Mouse (Mus musculus) lung, postnatal 0 days (tissue): ENCODE measurements around the gene P2rx1. TPM values are rescaled to one million over a fixed set of nuclear protein-coding genes. Genes with fewer than 3 reads are reported as not detected.

Experiments
- ATAC-seq: fragments of 200-750 bp; cut with Nextera tagmentation; 2 replicates; pipeline ENCODE4 v1.8.0; 2017; ENCODE audit warnings: moderate library complexity
- DNase-seq: peaks from one replicate; pipeline ENCODE4 v3.0.0-alpha.2; 2016; ENCODE audit warnings: low spot score
- H3K27ac ChIP-seq: fragments of 300-500 bp; sonication (generic); 2 replicates; pipeline ENCODE4 v1.5.1; 2014; ENCODE audit warnings: antibody characterized with exemption, mild to moderate bottlenecking, low read length, mixed read lengths
- H3K27me3 ChIP-seq: fragments of 300-500 bp; sonication (generic); replicated peaks from 2 replicates; pipeline ENCODE4 v1.6.1; 2014; ENCODE audit warnings: low read length, mixed read lengths; ENCODE audit not compliant: insufficient read depth
- H3K36me3 ChIP-seq: fragments of 300-500 bp; sonication (generic); 2 replicates; pipeline ENCODE4 v1.6.1; 2014; ENCODE audit warnings: low read length, mixed read lengths; ENCODE audit not compliant: insufficient read depth
- H3K4me1 ChIP-seq: fragments of 300-500 bp; sonication (generic); 2 replicates; pipeline ENCODE4 v1.6.1; 2014; ENCODE audit warnings: antibody characterized with exemption, low read depth, low read length, mixed read lengths; ENCODE audit not compliant: insufficient read depth
- H3K4me2 ChIP-seq: fragments of 300-500 bp; sonication (generic); replicated peaks from 2 replicates; pipeline ENCODE4 v1.6.1; 2014; ENCODE audit warnings: low read depth, mild to moderate bottlenecking, low read length, moderate library complexity, mixed read lengths
- H3K4me3 ChIP-seq: fragments of 300-500 bp; sonication (generic); 2 replicates; pipeline ENCODE4 v1.5.1; 2014; ENCODE audit warnings: low read depth, low read length
- H3K9ac ChIP-seq: fragments of 300-500 bp; sonication (generic); replicated peaks from 2 replicates; pipeline ENCODE4 v1.6.1; 2014; ENCODE audit warnings: low read depth, mild to moderate bottlenecking
- H3K9me3 ChIP-seq: fragments of 300-500 bp; sonication (generic); 2 replicates; pipeline ENCODE4 v1.6.1; 2016; ENCODE audit warnings: low read length, mixed read lengths
- CTCF ChIP-seq: IDR thresholded peaks from 2 replicates; pipeline ENCODE4 v1.5.1; 2016; ENCODE audit warnings: antibody characterized with exemption, mild to moderate bottlenecking
- EP300 ChIP-seq: IDR thresholded peaks from 2 replicates; pipeline ENCODE4 v1.6.1; 2016; ENCODE audit warnings: antibody characterized with exemption, mild to moderate bottlenecking, control low read depth
- WGBS: fragments of 180-500 bp; shearing (Covaris S2); extraction: QIAGEN DNeasy Blood & Tissue Kit; methylation state at CpG from one replicate; pipeline ENCODE4 v1.1.7; 2014; 5-methylcytosine and 5-hydroxymethylcytosine counted together
- polyA plus RNA-seq: library from polyadenylated mRNA; unstranded; fragments of >200 nt; fragmentation: Nextera tagmentation; extraction: Ambion mirVana; gene quantifications from 2 replicates; pipeline ENCODE4 v1.2.1, GENCODE M21; 2015

The P2rx1 gene
- polyA plus RNA-seq, 1 experiment from 2014 or later: 1.9 TPM

DNA sequence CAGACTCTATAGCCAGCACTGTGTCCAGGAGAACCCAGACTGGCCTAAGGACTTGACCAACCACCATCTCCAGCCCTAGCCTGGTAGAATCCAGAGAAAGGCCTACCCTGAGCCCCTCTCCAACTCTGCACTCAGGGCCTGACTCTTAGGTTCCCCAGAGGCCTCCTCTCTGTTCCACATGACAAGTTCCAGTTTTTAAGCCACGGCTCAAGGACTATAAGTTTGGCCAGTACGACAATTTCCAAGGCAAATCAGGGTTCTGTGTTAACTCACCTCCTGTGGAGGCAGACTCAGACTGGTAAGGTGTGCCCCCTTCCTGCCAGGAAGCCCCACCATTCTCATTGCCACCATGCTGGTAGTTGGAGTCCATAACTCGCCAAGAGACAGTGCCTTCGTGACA lies 44.7 kb upstream of the P2rx1 start:
- TF ChIP-seq CTCF (no peak), EP300 (no peak)
- H3K36me3 ChIP-seq: no peaks in the 10 kb centered on the region
- peak overlapping the region; percentile 82 for H3K27ac ChIP-seq
- H3K4me1 ChIP-seq: peaks cover 30% of the 10 kb centered on the region; the same call in 1 of the 2 replicates
- no peak overlapping the region for H3K4me3 ChIP-seq
- no peaks in the 10 kb centered on the region for H3K9me3 ChIP-seq
- 83% methylated on average over 4 of the region's 4 CpGs for WGBS
- DNase-seq (no peak), ATAC-seq (no peak)
- no peaks in the 10 kb centered on the region for H3K27me3 ChIP-seq
- H3K9ac ChIP-seq: no peak overlapping the region
- H3K4me2 ChIP-seq: no peak overlapping the region

DNA sequence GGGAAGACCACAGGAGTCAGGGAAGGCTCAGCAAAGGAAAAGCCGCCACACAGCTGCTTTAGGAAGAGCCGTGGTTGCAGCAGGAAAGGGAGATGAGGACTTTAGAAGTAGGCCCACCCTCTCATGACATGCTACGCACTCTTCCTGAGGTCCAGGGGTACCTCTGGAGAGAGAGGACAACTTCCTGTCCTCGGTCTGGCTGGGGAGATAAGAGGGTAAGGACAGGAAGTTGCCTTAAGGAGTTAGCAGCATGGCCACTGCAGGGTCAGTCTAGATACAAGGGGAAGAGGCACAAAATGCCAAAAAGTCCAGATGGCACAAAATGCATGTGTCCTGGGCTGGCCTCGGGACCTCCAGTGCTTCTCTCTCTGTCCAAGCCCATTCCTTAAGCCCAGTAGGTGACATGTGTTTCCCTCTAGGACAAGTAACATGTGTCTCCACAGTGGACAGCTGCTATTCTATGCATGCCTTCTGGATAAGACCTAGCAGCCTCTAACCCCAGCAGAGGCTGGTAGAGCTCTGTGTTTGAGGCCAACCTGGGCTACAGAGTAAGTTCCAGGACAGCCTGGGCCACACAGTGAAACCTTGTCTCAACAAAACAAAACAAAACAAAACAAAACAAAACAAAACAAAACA lies 43.4 kb upstream of the P2rx1 start:
- Histone ChIP-seq H3K9ac (no peak overlapping the region), H3K27me3 (no peaks in the 10 kb centered on the region), H3K4me1 (peaks cover 32% of the 10 kb centered on the region; the same call in 1 of the 2 replicates), H3K36me3 (no peaks in the 10 kb centered on the region), H3K27ac (peak overlapping the region; percentile 82), H3K4me2 (no peak overlapping the region), H3K9me3 (no peaks in the 10 kb centered on the region), H3K4me3 (no peak overlapping the region)
- TF ChIP-seq CTCF (no peak), EP300 (peak; percentile 95)
- ATAC-seq: peak; percentile 63
- WGBS: 36% methylated on average over 5 of the region's 5 CpGs
- DNase-seq: peak; percentile 65

DNA sequence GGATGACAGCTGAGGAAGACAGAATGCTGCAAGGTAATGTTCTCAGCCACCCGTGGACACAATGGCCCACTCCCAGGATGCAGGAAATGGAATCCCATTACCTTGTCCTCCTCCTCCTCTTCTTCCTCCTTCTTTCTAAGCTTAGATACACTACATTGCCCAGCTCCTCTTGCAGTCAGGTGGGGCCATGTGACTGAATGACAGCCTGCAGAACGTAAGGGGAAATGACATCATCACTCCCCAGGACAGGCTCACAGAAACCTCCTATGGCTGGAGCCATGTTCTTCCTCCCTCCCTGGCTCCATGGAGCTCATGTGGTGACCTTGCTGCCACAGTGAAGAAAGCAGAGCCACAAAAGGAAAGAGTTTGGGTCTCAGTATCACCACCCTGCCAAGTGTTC lies 41.6 kb upstream of the P2rx1 start:
- no peak overlapping the region for H3K4me2 ChIP-seq
- peaks cover 28% of the 10 kb centered on the region; the same call in 1 of the 2 replicates for H3K4me1 ChIP-seq
- H3K36me3 ChIP-seq: no peaks in the 10 kb centered on the region
- DNase-seq (peak; percentile 14), ATAC-seq (no peak)
- H3K9me3 ChIP-seq: no peaks in the 10 kb centered on the region
- WGBS: 36% methylated on average over 2 of the region's 2 CpGs
- TF ChIP-seq CTCF (no peak), EP300 (no peak)
- no peak overlapping the region for H3K27ac ChIP-seq
- H3K27me3 ChIP-seq: no peaks in the 10 kb centered on the region
- no peak overlapping the region for H3K4me3 ChIP-seq
- H3K9ac ChIP-seq: no peak overlapping the region

DNA sequence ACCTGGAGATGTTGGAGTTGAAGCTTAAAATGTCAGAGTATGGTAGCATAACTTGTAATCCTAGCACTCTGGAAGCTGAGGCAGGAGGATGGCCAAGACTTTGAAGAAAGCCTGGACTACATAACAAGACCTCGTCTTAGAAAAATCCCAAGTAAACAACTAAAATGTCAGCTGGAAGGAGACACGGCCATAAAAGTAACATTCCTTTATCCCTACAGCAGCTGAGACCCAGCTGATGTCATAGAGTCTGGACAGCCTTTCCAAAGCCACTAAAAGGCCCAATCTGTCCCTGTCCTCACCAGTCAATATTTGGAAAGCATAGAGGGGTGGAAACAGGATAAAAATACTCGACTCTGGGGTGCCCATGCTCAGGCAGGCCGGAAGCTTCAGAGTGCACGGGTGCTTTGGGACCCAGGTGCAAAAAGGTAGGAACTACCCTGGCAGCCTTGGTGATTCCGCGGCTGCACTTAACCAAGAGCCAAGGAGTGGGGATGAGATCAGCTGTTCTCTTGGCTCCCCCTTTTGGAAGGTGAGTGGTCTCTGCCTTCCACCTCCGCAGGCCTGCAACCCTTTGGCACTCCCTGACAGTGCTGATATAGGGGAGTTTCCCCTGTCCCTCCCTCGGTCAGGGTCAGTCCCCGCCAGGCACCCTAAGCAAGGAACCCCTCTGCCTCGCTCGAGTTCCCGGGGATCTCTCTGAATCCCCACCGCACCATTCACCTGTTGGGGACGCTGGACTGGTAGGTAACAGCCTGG lies 38.8 kb upstream of the P2rx1 start:
- Histone ChIP-seq H3K9me3 (no peaks in the 10 kb centered on the region), H3K27me3 (no peaks in the 10 kb centered on the region), H3K27ac (no peak overlapping the region), H3K4me2 (no peak overlapping the region; the same call in 1 of the 2 replicates), H3K9ac (no peak overlapping the region), H3K4me3 (no peak overlapping the region), H3K4me1 (peaks cover 10% of the 10 kb centered on the region; the same call in 1 of the 2 replicates), H3K36me3 (no peaks in the 10 kb centered on the region)
- 20% methylated on average over 14 of the region's 15 CpGs for WGBS
- no peak for ATAC-seq
- TF ChIP-seq CTCF (peak; percentile 42; the same call in 1 of the 2 replicates), EP300 (no peak)
- DNase-seq: peak; percentile 12

DNA sequence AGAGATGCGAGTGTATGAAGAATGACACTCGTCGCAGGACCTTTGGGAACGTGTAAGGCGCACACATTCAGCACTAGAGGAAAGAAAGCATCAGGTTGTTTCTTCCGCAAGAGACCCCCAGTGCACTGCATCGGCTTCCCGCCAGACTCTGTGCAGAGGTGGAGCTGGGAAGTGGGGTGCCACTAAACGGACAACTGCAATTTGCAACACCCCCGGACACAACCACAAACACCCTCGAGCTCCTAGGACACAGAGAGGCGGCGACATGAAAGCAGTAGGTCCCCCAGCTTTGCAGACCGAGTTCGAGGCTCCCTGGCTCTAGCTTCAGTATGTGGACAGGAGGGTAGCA lies 38.2 kb upstream of the P2rx1 start:
- Histone ChIP-seq H3K36me3 (no peaks in the 10 kb centered on the region), H3K27ac (no peak overlapping the region), H3K4me1 (peaks cover 10% of the 10 kb centered on the region; the same call in 1 of the 2 replicates), H3K4me3 (peak overlapping the region; percentile 44), H3K9me3 (no peaks in the 10 kb centered on the region), H3K4me2 (peak overlapping the region; percentile 65), H3K9ac (no peak overlapping the region), H3K27me3 (no peaks in the 10 kb centered on the region)
- WGBS: 8% methylated on average over 15 of the region's 15 CpGs
- TF ChIP-seq EP300 (no peak), CTCF (no peak)
- DNase-seq: no peak
- ATAC-seq: no peak

DNA sequence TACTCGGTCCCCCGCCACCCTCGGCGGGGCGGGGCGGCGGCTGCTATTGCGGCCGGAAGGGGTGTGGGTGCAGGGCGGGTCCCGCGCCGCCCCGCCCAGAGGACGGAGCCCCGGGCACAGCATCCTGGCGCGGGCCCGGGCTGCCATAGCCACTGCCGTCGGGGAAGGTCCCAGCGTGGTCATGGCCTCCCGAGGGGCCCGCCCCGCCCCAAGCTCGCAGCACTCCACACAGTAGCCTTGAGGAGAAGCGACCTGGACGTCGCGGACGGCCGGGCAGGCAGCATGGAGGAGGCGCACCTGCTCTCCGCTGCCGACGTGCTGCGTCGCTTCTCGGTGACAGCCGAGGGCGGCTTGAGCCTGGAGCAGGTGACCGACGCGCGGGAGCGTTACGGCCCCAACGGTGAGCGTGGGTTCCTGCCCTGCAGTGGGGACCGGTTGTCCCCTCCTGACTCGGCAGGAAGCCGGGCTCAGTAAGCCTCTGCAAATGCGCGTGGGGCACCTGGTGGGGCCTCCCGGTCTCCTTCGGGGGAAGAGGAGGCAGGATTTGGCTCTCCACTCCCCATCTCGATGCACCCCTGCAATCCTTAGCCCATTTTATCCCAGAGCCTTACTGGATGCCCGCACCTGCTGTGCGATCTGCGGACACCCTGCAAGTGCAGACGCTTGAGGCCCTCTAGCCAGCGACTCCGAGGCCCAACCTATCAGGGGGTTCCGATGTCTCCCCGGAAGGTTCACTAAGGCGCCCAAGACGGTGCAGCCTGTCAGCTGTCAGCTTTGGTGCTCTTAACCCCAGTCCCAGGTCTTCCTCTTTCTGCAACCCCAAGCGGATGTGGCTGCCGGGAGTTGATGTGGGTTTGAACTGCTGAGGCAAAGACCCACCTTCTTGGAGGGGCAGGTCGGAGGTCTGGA lies 37.6 kb upstream of the P2rx1 start, which contains the start of gene Atp2a3:
TSS of gene Atp2a3 (plus strand) at position 98 of the 909 bp plus-strand sequence.
- TF ChIP-seq CTCF (no peak), EP300 (no peak)
- no peaks in the 10 kb centered on the region for H3K36me3 ChIP-seq
- no peaks in the 10 kb centered on the region for H3K27me3 ChIP-seq
- peak within 1 kb of the TSS; percentile 44 for H3K4me3 ChIP-seq
- H3K4me1 ChIP-seq: peaks cover 10% of the 10 kb centered on the region; the same call in 1 of the 2 replicates
- peak; percentile 84 for ATAC-seq
- 6% methylated on average over 55 of the region's 70 CpGs for WGBS
- peak; percentile 67 for DNase-seq
- H3K27ac ChIP-seq: peak within 1 kb of the TSS; percentile 26; the same call in 1 of the 2 replicates
- H3K9ac ChIP-seq: no peak within 1 kb of the TSS; the same call in 1 of the 2 replicates
- H3K9me3 ChIP-seq: no peaks in the 10 kb centered on the region
- H3K4me2 ChIP-seq: peak within 1 kb of the TSS; percentile 65
